Mouse (Mus musculus): ENCODE measurements around the gene Olfr1495. TPM values are rescaled to one million over a fixed set of nuclear protein-coding genes. Genes with fewer than 3 reads are reported as not detected.

The Olfr1495 gene
- not detected for total RNA-seq (2023)

GRCm38 (mm10) chr19:13764306-13764705, at the start of gene Olfr1495:
Gene Olfr1495 (plus strand): TSS chr19:13764606.

GRCm38 (mm10) chr19:13722978-13723377, 41.4 kb upstream of the Olfr1495 start, which contains the start of gene Olfr1493-ps1:
Gene Olfr1493-ps1 (plus strand): TSS chr19:13723278.

GRCm38 (mm10) chr19:13739428-13739827, 25.0 kb upstream of the Olfr1495 start, which contains the start of gene Olfr1494:
Gene Olfr1494 (plus strand): TSS chr19:13739728.

GRCm38 (mm10) chr19:13777578-13777977, 13.2 kb downstream of the Olfr1495 start, which contains the start of gene Olfr1496:
Gene Olfr1496 (plus strand): TSS chr19:13777878.

GRCm38 (mm10) chr19:13798102-13798501, 33.7 kb downstream of the Olfr1495 start, which contains the start of gene Olfr1497:
Gene Olfr1497 (minus strand): TSS chr19:13798202.

GRCm38 (mm10) chr19:13819347-13819746, 54.9 kb downstream of the Olfr1495 start, which contains the start of gene Olfr1499:
Gene Olfr1499 (minus strand): TSS chr19:13819447.

Other genes starting within 250 kb of the Olfr1495 start
- not detected for gene Olfr1480, start 236.7 kb upstream of the Olfr1495 start, total RNA-seq (2023)
- not detected for gene Olfr1484, start 181.1 kb upstream of the Olfr1495 start, total RNA-seq (2023)
- gene Olfr1487, start 147.2 kb upstream of the Olfr1495 start, total RNA-seq (2023) = not detected
- not detected for gene Olfr1489, start 133.0 kb upstream of the Olfr1495 start, total RNA-seq (2023)
- not detected for gene Olfr1490, start 113.5 kb upstream of the Olfr1495 start, total RNA-seq (2023)
- not detected for gene Olfr1491, start 67.3 kb upstream of the Olfr1495 start, total RNA-seq (2023)
- not detected for gene Olfr1493-ps1, start 41.3 kb upstream of the Olfr1495 start, total RNA-seq (2023)
- gene Olfr1494, start 24.9 kb upstream of the Olfr1495 start, total RNA-seq (2023) = not detected
- not detected for gene Olfr1496, start 13.3 kb downstream of the Olfr1495 start, total RNA-seq (2023)
- gene Olfr1497, start 33.6 kb downstream of the Olfr1495 start, total RNA-seq (2023) = not detected
- not detected for gene Olfr1499, start 54.8 kb downstream of the Olfr1495 start, total RNA-seq (2023)
- gene Olfr1500, start 65.9 kb downstream of the Olfr1495 start, total RNA-seq (2023) = not detected
- gene Olfr1501, start 86.1 kb downstream of the Olfr1495 start, total RNA-seq (2023) = not detected
- gene Olfr1502, start 97.2 kb downstream of the Olfr1495 start, total RNA-seq (2023) = not detected
- gene Olfr1504, start 133.3 kb downstream of the Olfr1495 start, total RNA-seq (2023) = not detected
- gene Olfr1505, start 148.9 kb downstream of the Olfr1495 start, total RNA-seq (2023) = not detected

Data from CD4-positive naive resting alpha-beta T cell, adult 76 days (primary cell).